Mouse (Mus musculus) myocyte (in vitro differentiated cells): ENCODE data around the gene Adcy10. TPM values are rescaled to one million over a fixed set of nuclear protein-coding genes. Genes with fewer than 3 reads are reported as not detected.

Source experiments
- H3K27me3 ChIP-seq: one replicate; pipeline ENCODE4 v1.6.1; 2011; ENCODE audit not compliant: control insufficient read depth, insufficient read depth, insufficient read length
- H3K36me3 ChIP-seq: one replicate; pipeline ENCODE4 v1.6.1; 2011; ENCODE audit not compliant: control insufficient read depth, insufficient read depth
- H3K4me2 ChIP-seq: one replicate; pipeline ENCODE4 v1.6.1; 2011; ENCODE audit warnings: low read depth, control low read depth
- H3K4me3 ChIP-seq: one replicate; pipeline ENCODE4 v1.5.1; 2011; ENCODE audit warnings: mild to moderate bottlenecking, control low read depth, moderate library complexity
- H3K79me2 ChIP-seq: one replicate; pipeline ENCODE4 v1.6.1; 2011; ENCODE audit not compliant: control insufficient read depth, insufficient read depth
- H3ac ChIP-seq: one replicate; pipeline ENCODE4 v1.6.1; 2011; ENCODE audit not compliant: control insufficient read depth, insufficient read length
- CEBPB ChIP-seq: IDR thresholded peaks from 2 replicates; pipeline ENCODE4 v1.6.1; 2011; ENCODE audit warnings: mild to moderate bottlenecking, moderate library complexity; ENCODE audit not compliant: poor library complexity, insufficient read depth, severe bottlenecking
- E2F4 ChIP-seq: IDR thresholded peaks from one replicate; pipeline ENCODE4 v1.6.1; 2011; ENCODE audit warnings: mild to moderate bottlenecking, control low read depth, moderate library complexity; ENCODE audit not compliant: insufficient read depth
- MAX ChIP-seq: IDR thresholded peaks from one replicate; pipeline ENCODE4 v1.6.1; 2011; ENCODE audit warnings: low read depth, mild to moderate bottlenecking, control low read depth
- MYOD1 ChIP-seq, 3 experiments: IDR thresholded peaks; one replicate each; pipeline ENCODE4 v1.6.1; 2011; ENCODE audit warnings: control low read depth in 2 of 3, low read depth in 2 of 3, mild to moderate bottlenecking in 2 of 3, moderate library complexity in 1 of 3; ENCODE audit not compliant: insufficient read length in 2 of 3, control insufficient read depth in 1 of 3
- MYOG ChIP-seq, 3 experiments: IDR thresholded peaks; one replicate each; pipeline ENCODE4 v1.6.1; 2011; ENCODE audit warnings: control low read depth in 2 of 3, low read depth in 2 of 3, mild to moderate bottlenecking in 2 of 3; ENCODE audit not compliant: insufficient read length in 2 of 3, control insufficient read depth in 1 of 3, insufficient read depth in 1 of 3
- POLR2A ChIP-seq: IDR thresholded peaks from one replicate; pipeline ENCODE4 v1.6.1; 2011; ENCODE audit warnings: low read depth, mild to moderate bottlenecking, control low read depth, moderate library complexity; ENCODE audit not compliant: insufficient read length
- POLR2AphosphoS2 ChIP-seq: IDR thresholded peaks from one replicate; pipeline ENCODE4 v1.6.1; 2011; ENCODE audit warnings: low read depth, control low read depth; ENCODE audit not compliant: insufficient read length
- REST ChIP-seq: IDR thresholded peaks from one replicate; pipeline ENCODE4 v1.6.1; 2011; ENCODE audit warnings: mild to moderate bottlenecking, control low read depth, moderate library complexity; ENCODE audit not compliant: insufficient read depth, insufficient read length
- SRF ChIP-seq: IDR thresholded peaks from one replicate; pipeline ENCODE4 v1.6.1; 2011; ENCODE audit warnings: low read depth; ENCODE audit not compliant: control insufficient read depth, insufficient read length
- TCF12 ChIP-seq: IDR thresholded peaks from one replicate; pipeline ENCODE4 v1.6.1; 2011; ENCODE audit warnings: mild to moderate bottlenecking, control low read depth; ENCODE audit not compliant: poor library complexity, insufficient read depth, severe bottlenecking
- TCF3 ChIP-seq: IDR thresholded peaks from one replicate; pipeline ENCODE4 v1.6.1; 2011; ENCODE audit warnings: low read depth, control low read depth; ENCODE audit not compliant: insufficient read length
- USF1 ChIP-seq: IDR thresholded peaks from one replicate; pipeline ENCODE4 v1.6.1; 2011; ENCODE audit warnings: low read depth, mild to moderate bottlenecking, control low read depth, moderate library complexity
- polyA plus RNA-seq: library from polyadenylated mRNA; unstranded; fragments of >200 nt; fragmentation: generic; extraction: Trizol; gene quantifications from one replicate; pipeline ENCODE4 v1.2.1, GENCODE M21; 2012; ENCODE audit warnings: missing spikeins

Adcy10 gene
- polyA plus RNA-seq, 1 experiment, result not detected

DNA sequence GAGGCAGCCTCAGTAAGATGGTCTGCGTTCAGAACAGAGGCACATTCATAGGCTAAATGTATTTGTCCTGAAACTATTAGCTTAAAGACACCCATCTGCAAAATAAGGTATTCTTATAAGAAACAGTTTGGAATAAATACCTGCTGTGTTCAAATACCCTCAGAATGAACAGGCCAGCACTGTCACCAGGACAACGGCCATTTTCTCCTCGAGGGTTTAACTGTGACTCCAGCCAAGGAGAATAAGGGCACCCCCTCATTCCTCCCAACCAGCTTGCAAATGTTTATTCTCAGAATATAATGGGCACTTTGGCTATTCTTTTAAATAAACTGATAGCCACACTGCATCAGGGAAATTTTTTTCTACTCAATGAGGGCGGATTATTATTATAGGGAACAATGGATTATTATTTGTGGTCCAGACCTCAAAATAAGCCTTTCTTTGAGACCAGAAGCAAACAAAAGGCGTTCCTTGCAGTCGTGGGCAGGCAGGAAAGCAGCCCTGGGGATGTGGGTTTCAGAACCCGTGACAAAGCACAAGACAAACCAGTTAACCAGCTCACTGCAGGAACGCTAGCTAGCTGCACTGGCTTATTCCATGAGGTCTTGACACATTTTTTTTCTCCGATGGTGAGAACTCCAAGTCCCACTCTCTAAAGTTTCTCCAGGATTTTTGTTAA lies 125.5 kb downstream of the Adcy10 start:
- H3K4me3 ChIP-seq, result no peak overlapping the region
- no peak overlapping the region for H3K4me2 ChIP-seq
- H3ac ChIP-seq, result no peak overlapping the region
- H3K27me3 ChIP-seq, result no peaks in the 10 kb centered on the region
- TF ChIP-seq REST (no peak), USF1 (no peak), TCF12 (no peak), MAX (no peak), CEBPB (no peak), E2F4 (no peak), MYOD1 (IDR thresholded peaks at IDR 0.05; ENCODE audit: control insufficient read depth in 1 of 3, insufficient read length in 2 of 3, low read depth in 2 of 3) (no peak), POLR2AphosphoS2 (no peak), POLR2A (no peak), MYOG (IDR thresholded peaks at IDR 0.05; ENCODE audit: control insufficient read depth in 1 of 3, insufficient read depth in 1 of 3, insufficient read length in 2 of 3, low read depth in 2 of 3) (no peak), TCF3 (no peak), SRF (no peak)
- H3K79me2 ChIP-seq, result no peaks in the 10 kb centered on the region
- no peaks in the 10 kb centered on the region for H3K36me3 ChIP-seq

DNA sequence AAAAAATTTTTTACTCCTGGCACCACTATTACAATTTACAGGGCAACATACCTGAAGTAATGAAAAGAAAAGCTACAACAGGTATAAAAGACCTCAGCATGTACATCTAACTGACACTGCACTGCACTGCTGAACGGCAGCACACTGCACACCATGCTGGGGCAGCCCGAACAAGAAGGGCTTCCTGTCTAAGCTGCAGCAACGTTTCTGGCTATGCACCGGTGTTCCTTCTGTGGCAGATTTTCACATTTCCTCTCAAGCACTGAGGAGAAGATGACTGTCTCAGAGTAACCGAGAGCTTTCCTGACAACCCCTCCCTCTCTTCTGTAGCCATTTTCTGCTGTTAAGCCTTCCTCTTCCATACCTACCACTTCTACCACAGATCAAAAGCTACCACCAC lies 127.7 kb downstream of the Adcy10 start:
- no peaks in the 10 kb centered on the region for H3K79me2 ChIP-seq
- no peak overlapping the region for H3K4me3 ChIP-seq
- no peak overlapping the region for H3K4me2 ChIP-seq
- no peak for TF ChIP-seq TCF3
- TF ChIP-seq MYOD1 (IDR thresholded peaks at IDR 0.05; ENCODE audit: control insufficient read depth in 1 of 3, insufficient read length in 2 of 3, low read depth in 2 of 3), result no peak
- TF ChIP-seq POLR2AphosphoS2, result no peak
- no peak for TF ChIP-seq TCF12
- no peak for TF ChIP-seq MAX
- no peak for TF ChIP-seq REST
- H3ac ChIP-seq, result no peak overlapping the region
- H3K36me3 ChIP-seq, result no peaks in the 10 kb centered on the region
- no peaks in the 10 kb centered on the region for H3K27me3 ChIP-seq

DNA sequence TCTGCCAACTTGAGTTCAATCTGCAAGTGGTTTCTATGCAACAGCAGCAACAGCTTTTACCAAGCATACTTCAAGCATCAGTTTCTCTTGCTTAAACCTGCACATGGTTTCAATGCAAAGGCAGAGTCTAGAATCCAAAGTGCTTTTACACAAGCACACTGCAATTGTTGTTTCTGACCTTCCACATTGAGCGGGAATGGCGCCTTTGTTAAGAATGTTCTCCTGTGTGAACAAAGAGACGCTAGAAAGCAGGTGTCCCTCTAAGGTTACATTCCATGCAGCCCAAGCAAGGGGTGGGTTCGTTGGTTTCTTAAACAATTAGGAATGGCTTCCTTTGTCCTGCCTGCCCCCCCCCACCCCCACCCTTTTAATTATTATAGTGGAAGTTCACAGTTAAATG lies 128.9 kb downstream of the Adcy10 start:
- H3K4me3 ChIP-seq, result no peak overlapping the region
- no peaks in the 10 kb centered on the region for H3K36me3 ChIP-seq
- no peak overlapping the region for H3ac ChIP-seq
- no peak overlapping the region for H3K4me2 ChIP-seq
- no peak for TF ChIP-seq MYOD1 (IDR thresholded peaks at IDR 0.05; ENCODE audit: control insufficient read depth in 1 of 3, insufficient read length in 2 of 3, low read depth in 2 of 3)
- H3K27me3 ChIP-seq, result no peaks in the 10 kb centered on the region
- no peaks in the 10 kb centered on the region for H3K79me2 ChIP-seq

DNA sequence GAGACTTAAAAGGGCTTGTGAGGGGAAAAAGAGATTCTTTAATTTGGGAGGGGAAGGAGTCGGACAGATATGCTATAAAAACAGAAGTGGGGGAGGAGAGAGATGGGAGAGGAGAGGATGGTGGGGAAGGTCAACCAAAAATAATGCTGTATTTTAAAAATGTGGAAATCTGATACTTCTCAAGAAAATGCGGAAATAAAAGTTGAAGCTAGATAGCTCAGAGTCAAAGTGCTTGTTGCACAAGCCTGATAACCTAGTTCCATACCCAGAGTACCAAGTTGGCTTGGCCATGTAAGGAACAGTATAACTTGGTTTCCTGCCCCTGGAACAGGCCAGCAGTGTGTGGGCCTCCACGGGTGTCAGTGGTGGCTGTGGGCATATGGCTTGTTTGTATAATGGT lies 129.8 kb downstream of the Adcy10 start:
- no peak overlapping the region for H3ac ChIP-seq
- no peaks in the 10 kb centered on the region for H3K79me2 ChIP-seq
- H3K4me3 ChIP-seq, result no peak overlapping the region
- H3K27me3 ChIP-seq, result no peaks in the 10 kb centered on the region
- H3K4me2 ChIP-seq, result no peak overlapping the region
- TF ChIP-seq MYOD1 (IDR thresholded peaks at IDR 0.05; ENCODE audit: control insufficient read depth in 1 of 3, insufficient read length in 2 of 3, low read depth in 2 of 3) (no peak), USF1 (no peak), E2F4 (no peak), REST (no peak), POLR2A (no peak), POLR2AphosphoS2 (no peak), SRF (no peak), MYOG (IDR thresholded peaks at IDR 0.05; ENCODE audit: control insufficient read depth in 1 of 3, insufficient read depth in 1 of 3, insufficient read length in 2 of 3, low read depth in 2 of 3) (no peak), MAX (no peak), TCF12 (no peak), CEBPB (no peak), TCF3 (no peak)
- no peaks in the 10 kb centered on the region for H3K36me3 ChIP-seq

DNA sequence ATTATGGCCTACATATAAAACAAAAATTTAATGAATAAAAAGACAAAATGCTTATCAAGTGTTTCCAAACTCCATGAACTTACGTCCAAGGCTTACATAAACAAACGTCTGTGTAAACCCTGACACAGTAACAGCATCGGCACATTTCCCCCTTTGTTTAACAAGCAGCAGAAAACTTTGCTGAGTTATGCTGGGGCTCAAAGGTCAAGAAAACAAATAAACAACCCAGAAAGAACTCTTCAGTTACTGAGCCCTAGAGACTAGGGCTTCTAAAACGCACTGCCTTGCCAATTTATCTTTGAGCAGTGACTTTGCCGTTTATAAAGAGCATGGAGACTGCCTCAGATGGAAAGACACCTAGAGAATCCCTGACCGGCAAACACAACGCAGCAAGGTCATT lies 131.7 kb downstream of the Adcy10 start:
- Histone ChIP-seq H3ac (no peak overlapping the region), H3K4me2 (no peak overlapping the region), H3K27me3 (no peaks in the 10 kb centered on the region), H3K4me3 (no peak overlapping the region), H3K79me2 (no peaks in the 10 kb centered on the region), H3K36me3 (no peaks in the 10 kb centered on the region)
- TF ChIP-seq E2F4 (no peak), POLR2A (no peak), MAX (no peak), POLR2AphosphoS2 (no peak), SRF (no peak), TCF12 (no peak), MYOG (IDR thresholded peaks at IDR 0.05; ENCODE audit: control insufficient read depth in 1 of 3, insufficient read depth in 1 of 3, insufficient read length in 2 of 3, low read depth in 2 of 3) (no peak), USF1 (no peak), TCF3 (no peak), CEBPB (no peak)
